Mouse (Mus musculus) ovary, adult 10 weeks (tissue): Measurements from ENCODE around the gene Gm6614. TPM values are rescaled to one million over a fixed set of nuclear protein-coding genes. Genes with fewer than 3 reads are reported as not detected.

Experiments used
- polyA plus RNA-seq: library from polyadenylated mRNA; stranded (reverse); fragments of 350-450 nt; fragmentation: Illumina TruSeq; extraction: RNeasy Lipid Tissue Mini Kit (QIAGEN cat#74804); gene quantifications from one replicate; pipeline ENCODE4 v1.2.3, GENCODE M21; 2014

Gm6614 gene
- not detected for polyA plus RNA-seq

GRCm38 (mm10) chr6:142011364-142011955 lies at the start of gene Gm6614:
TSS of gene Gm6614 (minus strand) at chr6:142011414.

DNA sequence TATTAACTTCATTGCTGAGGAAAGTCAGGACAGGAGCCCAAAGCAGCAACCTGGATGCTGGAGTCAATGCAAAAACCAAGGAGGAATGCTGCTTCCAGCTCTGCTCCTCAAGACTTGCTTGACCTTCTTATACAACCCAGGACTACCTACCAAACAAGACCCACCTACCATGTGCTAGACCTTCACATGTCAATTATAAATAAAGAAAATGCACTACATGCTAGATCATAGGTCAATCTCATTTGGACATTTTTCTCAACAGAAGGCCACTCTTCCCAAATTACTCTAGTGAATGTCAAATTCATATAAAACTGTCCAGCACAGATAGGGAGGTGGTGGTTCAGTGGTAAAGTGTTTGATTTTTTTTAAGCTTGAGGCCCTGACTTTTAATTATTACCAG lies 64.4 kb downstream of the Gm6614 start, which contains the start of gene Slco1a1:
Gene Slco1a1, minus strand, starts transcription at position 101 of the 400 bp plus-strand sequence.

Other genes starting within 250 kb of the Gm6614 start
- not detected for gene Gm5724, start 237.6 kb downstream of the Gm6614 start, polyA plus RNA-seq
- gene Slco1a4, start 155.2 kb downstream of the Gm6614 start, polyA plus RNA-seq: 14.7 TPM
- gene Slco1a1, start 64.5 kb downstream of the Gm6614 start, polyA plus RNA-seq: not detected
- not detected for gene Slco1a6, start 197.1 kb upstream of the Gm6614 start, polyA plus RNA-seq